Mouse (Mus musculus): Measurements from ENCODE around the gene Kcnq2.

GRCm38 (mm10) chr2:181078908-181079307 lies 56.2 kb downstream of the Kcnq2 start:
- TF ChIP-seq CTCF (IDR thresholded peaks at IDR 0.05; ENCODE audit: low read depth) (no peak), EP300 (optimal IDR thresholded peaks at IDR 0.05) (no peak)

Measured in stomach, postnatal 0 days (tissue).